Mouse (Mus musculus) heart, embryonic 11.5 days (tissue): Measurements from ENCODE around the gene Srgap3. TPM values are rescaled to one million over a fixed set of nuclear protein-coding genes. Genes with fewer than 3 reads are reported as not detected.
"Not testable (repeated sequence)": the region's sequence is repeated elsewhere in the genome, so short reads cannot be mapped to it uniquely, and the experiment has no call there.

Experiments used
- ATAC-seq: fragments of 200-750 bp; cut with Nextera tagmentation; replicated peaks from 2 replicates; pipeline ENCODE4 v1.8.0; 2017; ENCODE audit warnings: moderate library complexity; ENCODE audit not compliant: insufficient number of reproducible peaks, low FRiP score, low TSS enrichment
- H3K27ac ChIP-seq: fragments of 300-500 bp; sonication (generic); 2 replicates; pipeline ENCODE4 v1.5.1; 2014; ENCODE audit warnings: mild to moderate bottlenecking, low read depth, low read length
- H3K27me3 ChIP-seq: fragments of 300-500 bp; sonication (generic); 2 replicates; pipeline ENCODE4 v1.6.1; 2014; ENCODE audit warnings: mild to moderate bottlenecking, low read length, mixed read lengths; ENCODE audit not compliant: control insufficient read depth, insufficient read depth
- H3K36me3 ChIP-seq: fragments of 300-500 bp; sonication (generic); 2 replicates; pipeline ENCODE4 v1.6.1; 2014; ENCODE audit warnings: mild to moderate bottlenecking, low read length, moderate library complexity, mixed read lengths; ENCODE audit not compliant: control insufficient read depth, insufficient read depth
- H3K4me1 ChIP-seq: fragments of 300-500 bp; sonication (generic); 2 replicates; pipeline ENCODE4 v1.6.1; 2014; ENCODE audit warnings: low read length; ENCODE audit not compliant: control insufficient read depth, insufficient read depth
- H3K4me2 ChIP-seq: fragments of 300-500 bp; sonication (generic); 2 replicates; pipeline ENCODE4 v1.6.1; 2014; ENCODE audit warnings: mild to moderate bottlenecking, moderate library complexity
- H3K4me3 ChIP-seq: fragments of 300-500 bp; sonication (generic); 2 replicates; pipeline ENCODE4 v1.5.1; 2014; ENCODE audit warnings: low read depth, low read length
- H3K9ac ChIP-seq: fragments of 300-500 bp; sonication (generic); 2 replicates; pipeline ENCODE4 v1.6.1; 2014; ENCODE audit warnings: mild to moderate bottlenecking, low read depth, low read length, moderate library complexity
- H3K9me3 ChIP-seq: fragments of 300-500 bp; sonication (generic); replicated peaks from 2 replicates; pipeline ENCODE4 v1.6.1; 2016; ENCODE audit warnings: low read length; ENCODE audit not compliant: control insufficient read depth
- WGBS: fragments of 180-500 bp; shearing (Covaris S2); extraction: QIAGEN DNeasy Blood & Tissue Kit; methylation state at CpG from one replicate; pipeline ENCODE4 v1.1.7; 2014; ENCODE audit not compliant: insufficient replicate concordance; 5-methylcytosine and 5-hydroxymethylcytosine counted together
- polyA plus RNA-seq: library from polyadenylated mRNA; unstranded; fragments of >200 nt; fragmentation: Nextera tagmentation; extraction: Ambion mirVana; gene quantifications from 2 replicates; pipeline ENCODE4 v1.2.1, GENCODE M21; 2014

The Srgap3 gene
- polyA plus RNA-seq, 1 experiment from 2014 or later = 1.2 TPM

GRCm38 (mm10) chr6:112865021-112865531 lies 82.0 kb downstream of the Srgap3 start:
- Histone ChIP-seq H3K27ac (no peak overlapping the region), H3K4me2 (no peak overlapping the region), H3K9me3 (no peaks in the 10 kb centered on the region), H3K27me3 (no peaks in the 10 kb centered on the region), H3K4me1 (peaks cover 7% of the 10 kb centered on the region), H3K4me3 (no peak overlapping the region), H3K9ac (no peak overlapping the region), H3K36me3 (no peaks in the 10 kb centered on the region)
- peak; percentile 59; the same call in 1 of the 2 replicates for ATAC-seq
- 34% methylated on average over 6 of the region's 6 CpGs for WGBS

- no peak overlapping the region for H3K27ac ChIP-seq
- H3K9me3 ChIP-seq = no peaks in the 10 kb centered on the region
- no peaks in the 10 kb centered on the region for H3K27me3 ChIP-seq
- ATAC-seq = no peak
- no peak overlapping the region for H3K4me2 ChIP-seq
- H3K4me3 ChIP-seq = no peak overlapping the region
- no peaks in the 10 kb centered on the region for H3K36me3 ChIP-seq
- H3K9ac ChIP-seq = no peak overlapping the region
- WGBS = 79% methylated on average over 7 of the region's 7 CpGs
- H3K4me1 ChIP-seq = peaks cover 4% of the 10 kb centered on the region; the same call in 1 of the 2 replicates
Measured at GRCm38 (mm10) chr6:112862465-112862864, 84.6 kb downstream of the Srgap3 start.

- peaks cover 4% of the 10 kb centered on the region; the same call in 1 of the 2 replicates for H3K4me1 ChIP-seq
- H3K36me3 ChIP-seq = no peaks in the 10 kb centered on the region
- no peaks in the 10 kb centered on the region for H3K9me3 ChIP-seq
- ATAC-seq = no peak
- no peaks in the 10 kb centered on the region for H3K27me3 ChIP-seq
- no peak overlapping the region for H3K4me2 ChIP-seq
- 67% methylated on average over 11 of the region's 11 CpGs for WGBS
- no peak overlapping the region for H3K4me3 ChIP-seq
- H3K27ac ChIP-seq = no peak overlapping the region
- no peak overlapping the region for H3K9ac ChIP-seq
Measured at GRCm38 (mm10) chr6:112861351-112862297, 85.4 kb downstream of the Srgap3 start.

GRCm38 (mm10) chr6:112860290-112860689 lies 86.8 kb downstream of the Srgap3 start:
- H3K9ac ChIP-seq, H3K9me3 ChIP-seq, H3K4me2 ChIP-seq, H3K36me3 ChIP-seq, H3K27ac ChIP-seq, H3K4me1 ChIP-seq, H3K27me3 ChIP-seq, H3K4me3 ChIP-seq, ATAC-seq: not testable (repeated sequence)
- WGBS = 94% methylated on average over 5 of the region's 5 CpGs

- 55% methylated on average over 6 of the region's 6 CpGs for WGBS
- no peaks in the 10 kb centered on the region for H3K9me3 ChIP-seq
Measured at GRCm38 (mm10) chr6:112857057-112857456, 90.0 kb downstream of the Srgap3 start.

GRCm38 (mm10) chr6:112855183-112855582 lies 91.9 kb downstream of the Srgap3 start:
- H3K4me1 ChIP-seq = no peaks in the 10 kb centered on the region
- no peak for ATAC-seq
- no peaks in the 10 kb centered on the region for H3K36me3 ChIP-seq
- no peaks in the 10 kb centered on the region for H3K9me3 ChIP-seq
- no peak overlapping the region for H3K9ac ChIP-seq
- 84% methylated on average over 6 of the region's 6 CpGs for WGBS
- no peak overlapping the region for H3K4me2 ChIP-seq
- H3K27ac ChIP-seq = no peak overlapping the region
- H3K4me3 ChIP-seq = no peak overlapping the region
- H3K27me3 ChIP-seq = no peaks in the 10 kb centered on the region

More at GRCm38 (mm10) chr6:112857057-112857456, 90.0 kb downstream of the Srgap3 start:
- Histone ChIP-seq H3K4me3 (no peak overlapping the region), H3K36me3 (no peaks in the 10 kb centered on the region), H3K4me2 (no peak overlapping the region), H3K27me3 (no peaks in the 10 kb centered on the region), H3K4me1 (peaks cover 4% of the 10 kb centered on the region; the same call in 1 of the 2 replicates), H3K27ac (no peak overlapping the region), H3K9ac (no peak overlapping the region)
- ATAC-seq = no peak

GRCm38 (mm10) chr6:112852261-112853235 lies 94.5 kb downstream of the Srgap3 start:
- no peaks in the 10 kb centered on the region for H3K27me3 ChIP-seq
- H3K36me3 ChIP-seq = no peaks in the 10 kb centered on the region
- no peaks in the 10 kb centered on the region for H3K9me3 ChIP-seq
- H3K4me2 ChIP-seq = no peak overlapping the region
- 71% methylated on average over 14 of the region's 14 CpGs for WGBS
- no peak overlapping the region for H3K4me3 ChIP-seq
- H3K9ac ChIP-seq = no peak overlapping the region
- H3K27ac ChIP-seq = no peak overlapping the region
- no peaks in the 10 kb centered on the region for H3K4me1 ChIP-seq
- no peak for ATAC-seq

- no peaks in the 10 kb centered on the region for H3K9me3 ChIP-seq
- H3K4me2 ChIP-seq = no peak overlapping the region
- H3K4me1 ChIP-seq = no peaks in the 10 kb centered on the region
- H3K27ac ChIP-seq = no peak overlapping the region
- no peaks in the 10 kb centered on the region for H3K36me3 ChIP-seq
- H3K9ac ChIP-seq = no peak overlapping the region
- no peak for ATAC-seq
- H3K4me3 ChIP-seq = no peak overlapping the region
- H3K27me3 ChIP-seq = no peaks in the 10 kb centered on the region
- WGBS = 48% methylated on average over 5 of the region's 5 CpGs
Measured at GRCm38 (mm10) chr6:112850745-112851144, 96.3 kb downstream of the Srgap3 start.
